Mouse (Mus musculus) heart, adult 18-20 months (tissue): ENCODE measurements around the gene Rbm47. TPM values are rescaled to one million over a fixed set of nuclear protein-coding genes. Genes with fewer than 3 reads are reported as not detected.
"Not testable (repeated sequence)": the region's sequence is repeated elsewhere in the genome, so short reads cannot be mapped to it uniquely, and the experiment has no call there.

Experiments
- DNase-seq, 2 experiments: peaks; one replicate each; pipeline ENCODE4 v3.0.0; 2021 to 2022; ENCODE audit warnings: mixed read lengths in 1 of 2
- total RNA-seq, 2 experiments: library from RNA; stranded (reverse); gene quantifications; 2 replicates each; pipeline ENCODE4 v1.2.3; 2021

The Rbm47 gene
- total RNA-seq, 2 experiments from 2014 or later, result 2.1 to 5.2 TPM

DNA sequence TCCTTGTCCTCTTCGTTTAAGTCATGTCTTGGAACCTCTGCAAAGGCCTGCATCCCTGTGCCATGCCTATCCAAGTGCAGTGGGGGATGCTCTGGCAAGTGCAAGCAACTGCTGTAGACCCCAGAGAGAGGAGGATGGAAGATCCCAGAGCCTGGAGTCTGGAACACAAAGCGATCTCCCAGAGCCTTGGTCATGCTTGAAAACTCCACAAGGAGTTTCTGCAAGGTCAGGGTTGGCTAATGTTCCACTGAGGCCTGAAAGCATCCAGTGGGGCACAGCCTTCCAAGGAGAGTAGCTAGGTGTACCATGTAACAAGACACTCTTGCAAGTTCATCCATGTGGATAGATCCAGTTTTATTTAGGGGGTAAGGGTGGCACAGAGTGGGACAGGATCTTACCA lies 158.5 kb downstream of the Rbm47 start:
- no peak for DNase-seq

DNA sequence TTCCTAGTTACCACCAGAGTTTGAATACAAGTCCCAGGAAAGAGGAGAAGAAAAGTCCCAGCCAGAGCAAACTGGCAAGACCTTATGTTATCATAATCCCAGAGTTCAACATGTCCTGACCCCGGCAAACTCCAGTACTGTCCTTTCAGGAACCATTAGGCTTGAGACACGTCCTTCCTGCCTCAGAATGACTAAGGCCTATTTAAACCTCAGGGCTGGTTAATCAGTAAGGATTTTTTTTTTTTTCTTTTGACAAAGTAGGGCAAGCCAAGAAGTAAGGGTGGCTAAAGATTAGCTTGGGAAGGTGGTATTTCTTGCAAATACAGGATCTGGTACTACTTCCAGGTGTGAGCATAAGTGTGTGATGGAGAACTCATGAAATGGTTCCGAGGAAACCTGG lies 158.9 kb downstream of the Rbm47 start:
- no peak for DNase-seq

DNA sequence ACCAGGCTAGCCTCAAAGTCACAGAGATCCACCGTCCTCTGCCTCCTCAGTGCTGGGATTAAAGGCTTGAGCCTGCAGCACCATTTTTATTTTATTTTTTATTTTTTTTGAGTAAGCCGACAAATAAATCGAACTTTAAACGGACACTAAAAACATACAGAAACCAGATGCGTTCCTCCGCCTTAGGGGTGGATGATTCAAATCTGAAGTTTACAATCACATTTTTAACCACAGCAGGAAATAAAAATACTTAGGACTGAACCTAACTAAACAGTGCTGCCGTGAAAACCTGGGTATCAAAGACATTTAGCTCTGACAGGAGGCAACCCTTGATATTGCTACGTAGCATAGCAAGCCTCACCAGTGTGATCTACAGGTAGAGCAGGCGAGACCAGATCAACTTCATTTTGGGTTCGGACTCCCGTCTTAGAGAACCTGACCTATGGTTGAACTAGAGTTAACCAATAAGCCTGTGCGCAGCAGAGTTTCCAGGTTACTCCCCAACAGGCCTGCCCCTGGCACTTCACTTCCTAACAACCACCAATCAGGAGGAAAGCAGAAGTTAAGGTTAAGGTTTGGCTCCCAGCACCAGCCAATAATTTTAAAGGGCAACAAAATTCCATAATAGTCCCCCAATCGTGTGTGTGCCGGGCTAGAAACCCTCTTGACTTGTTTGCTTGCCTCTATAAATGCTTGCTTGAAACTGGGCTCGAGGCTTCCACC lies 164.5 kb downstream of the Rbm47 start:
- DNase-seq, result no peak

GRCm38 (mm10) chr5:66005041-66005678 lies 167.8 kb downstream of the Rbm47 start:
- no peak for DNase-seq

- peak in 1 of 2 experiments; percentile 6 for DNase-seq
Observed at GRCm38 (mm10) chr5:66004134-66004925, 168.6 kb downstream of the Rbm47 start, which contains the start of gene 9130230L23Rik. Gene 9130230L23Rik (minus strand): TSS chr5:66004285.

- no peak for DNase-seq
Observed at GRCm38 (mm10) chr5:66001232-66001631, 171.7 kb downstream of the Rbm47 start.

DNA sequence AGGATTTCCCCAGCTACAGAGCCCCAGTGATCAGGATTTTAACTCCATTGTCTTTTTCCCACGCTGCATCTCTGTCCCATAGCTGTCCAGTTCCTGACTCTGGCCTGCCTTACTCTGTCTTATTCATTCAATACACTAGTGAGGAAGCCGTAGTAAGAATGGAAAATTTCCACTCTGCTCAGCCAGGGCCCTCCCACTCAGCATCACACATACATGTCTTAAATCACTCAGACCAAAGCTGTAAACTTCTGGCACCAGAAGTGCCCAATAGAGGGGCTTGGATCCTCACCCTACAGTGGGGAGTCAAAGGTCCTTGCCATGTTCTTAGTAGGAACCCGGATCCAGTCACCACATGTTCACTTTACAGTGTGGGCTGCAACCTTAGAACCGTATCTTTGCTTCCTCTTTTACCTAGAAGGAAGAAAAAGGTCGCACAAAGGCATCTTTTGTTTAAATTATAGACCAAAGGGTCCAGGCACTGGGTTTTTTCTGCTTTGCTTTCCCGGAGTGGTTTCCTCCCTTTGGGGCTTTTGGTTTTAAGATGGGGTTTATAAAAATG lies 172.3 kb downstream of the Rbm47 start:
- no peak for DNase-seq

DNA sequence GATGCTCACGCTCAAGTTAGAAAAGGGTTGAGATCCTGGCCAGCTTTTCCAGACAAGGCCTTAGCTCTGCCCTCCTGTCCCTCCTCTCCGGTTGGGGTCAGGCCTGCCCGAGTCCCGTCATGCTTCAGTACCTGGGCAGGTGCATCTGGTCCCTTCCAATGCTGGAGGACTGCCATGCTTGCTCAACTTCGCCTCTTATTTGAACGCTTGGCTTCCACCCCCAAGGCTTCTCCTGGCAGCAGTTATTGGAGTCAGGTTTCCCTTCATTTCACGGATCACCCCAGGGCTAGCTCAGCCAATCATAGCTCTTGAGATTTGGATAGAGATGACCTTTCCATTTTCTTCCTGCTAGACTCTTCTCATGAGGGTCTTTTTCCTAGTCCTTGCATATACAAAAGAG lies 172.8 kb downstream of the Rbm47 start:
- no peak for DNase-seq

GRCm38 (mm10) chr5:65999106-65999505 lies 173.8 kb downstream of the Rbm47 start:
- no peak for DNase-seq

GRCm38 (mm10) chr5:65997813-65998212 lies 175.1 kb downstream of the Rbm47 start:
- no peak for DNase-seq

DNA sequence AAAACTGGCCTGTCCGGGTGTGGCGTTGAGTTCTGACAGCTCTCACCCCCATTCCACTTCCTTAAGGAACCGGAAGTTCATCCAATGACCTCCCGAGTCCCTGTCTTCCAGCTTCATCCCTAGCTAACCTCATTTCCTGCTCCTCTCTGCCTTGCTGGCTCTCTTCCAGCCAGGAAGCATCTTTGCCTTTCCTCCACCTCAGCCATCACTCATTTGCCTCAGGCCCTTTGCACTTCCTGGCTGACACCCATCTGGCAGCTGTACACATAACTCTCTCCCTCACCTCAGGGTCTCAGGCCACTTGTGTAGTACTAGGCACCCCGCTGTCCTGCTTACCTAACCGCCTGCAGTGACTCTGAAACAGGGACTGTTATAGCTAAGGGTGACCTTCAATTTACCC lies 178.3 kb downstream of the Rbm47 start:
- DNase-seq, result no peak

GRCm38 (mm10) chr5:65991191-65991590 lies 181.7 kb downstream of the Rbm47 start:
- no peak for DNase-seq

GRCm38 (mm10) chr5:65987004-65987403 lies 185.9 kb downstream of the Rbm47 start:
- not testable (repeated sequence) for DNase-seq

DNA sequence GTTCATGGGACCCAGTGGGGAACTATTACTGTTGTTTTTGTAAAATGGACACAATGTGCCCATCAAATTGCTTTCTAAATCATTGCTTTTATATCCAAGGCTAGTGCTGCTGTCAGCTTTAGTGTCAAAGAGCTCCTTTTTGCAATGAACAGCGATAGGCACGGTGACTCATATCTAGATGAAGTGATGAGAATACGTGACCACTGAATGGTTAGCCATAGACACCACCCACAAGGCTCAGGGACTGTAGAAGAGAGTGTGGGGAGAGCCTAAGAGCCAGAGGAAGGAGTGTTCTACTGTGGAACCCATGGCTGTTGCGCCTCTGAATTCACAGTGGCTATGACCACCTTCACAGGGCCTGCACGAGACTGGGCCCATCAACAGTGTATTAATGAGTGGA lies 186.5 kb downstream of the Rbm47 start:
- no peak for DNase-seq

GRCm38 (mm10) chr5:65975731-65976130 lies 197.2 kb downstream of the Rbm47 start:
- no peak for DNase-seq

- DNase-seq, result no peak
Observed at GRCm38 (mm10) chr5:65973189-65973588, 199.7 kb downstream of the Rbm47 start.

GRCm38 (mm10) chr5:65968004-65968403 lies 204.9 kb downstream of the Rbm47 start:
- DNase-seq, result no peak

- no peak for DNase-seq
Observed at GRCm38 (mm10) chr5:65967091-65967490, 205.8 kb downstream of the Rbm47 start.
